Mouse (Mus musculus) heart, postnatal 0 days (tissue): Measurements from ENCODE around the gene Ccdc127. TPM values are rescaled to one million over a fixed set of nuclear protein-coding genes. Genes with fewer than 3 reads are reported as not detected.

Experiments
- ATAC-seq: fragments of 200-750 bp; cut with Nextera tagmentation; 2 replicates; pipeline ENCODE4 v1.8.0; 2017; ENCODE audit warnings: low read depth, moderate number of reproducible peaks, moderate library complexity; ENCODE audit not compliant: insufficient read depth
- DNase-seq: peaks from one replicate; pipeline ENCODE4 v3.0.0-alpha.2; 2016; ENCODE audit warnings: low spot score
- H3K27ac ChIP-seq: fragments of 300-500 bp; sonication (generic); 2 replicates; pipeline ENCODE4 v1.5.1; 2014; ENCODE audit warnings: low read depth, mild to moderate bottlenecking
- H3K27me3 ChIP-seq: fragments of 300-500 bp; sonication (generic); 2 replicates; pipeline ENCODE4 v1.6.1; 2014; ENCODE audit warnings: low read length, mixed read lengths; ENCODE audit not compliant: control insufficient read depth, insufficient read depth
- H3K36me3 ChIP-seq: fragments of 300-500 bp; sonication (generic); replicated peaks from 2 replicates; pipeline ENCODE4 v1.6.1; 2014; ENCODE audit warnings: low read length, mixed read lengths; ENCODE audit not compliant: control insufficient read depth, insufficient read depth
- H3K4me1 ChIP-seq: fragments of 300-500 bp; sonication (generic); 2 replicates; pipeline ENCODE4 v1.6.1; 2014; ENCODE audit warnings: antibody characterized with exemption; ENCODE audit not compliant: control insufficient read depth, insufficient read depth
- H3K4me2 ChIP-seq: fragments of 300-500 bp; sonication (generic); 2 replicates; pipeline ENCODE4 v1.6.1; 2014; ENCODE audit warnings: low read depth, mild to moderate bottlenecking, low read length, moderate library complexity
- H3K4me3 ChIP-seq: fragments of 300-500 bp; sonication (generic); 2 replicates; pipeline ENCODE4 v1.5.1; 2014; ENCODE audit warnings: low read depth, low read length
- H3K9ac ChIP-seq: fragments of 300-500 bp; sonication (generic); replicated peaks from 2 replicates; pipeline ENCODE4 v1.6.1; 2014; ENCODE audit warnings: low read depth, low read length, mixed read lengths
- H3K9me3 ChIP-seq: fragments of 300-500 bp; sonication (generic); replicated peaks from 2 replicates; pipeline ENCODE4 v1.6.1; 2016; ENCODE audit warnings: low read length; ENCODE audit not compliant: control insufficient read depth
- CTCF ChIP-seq: IDR thresholded peaks from 2 replicates; pipeline ENCODE4 v1.5.1; 2016; ENCODE audit warnings: antibody characterized with exemption, control low read depth, low read depth
- EP300 ChIP-seq: IDR thresholded peaks from 2 replicates; pipeline ENCODE4 v1.6.1; 2016; ENCODE audit warnings: antibody characterized with exemption, low read depth
- WGBS: fragments of 180-500 bp; shearing (Covaris S2); extraction: QIAGEN DNeasy Blood & Tissue Kit; methylation state at CpG from one replicate; pipeline ENCODE4 v1.1.7; 2014; 5-methylcytosine and 5-hydroxymethylcytosine counted together
- polyA plus RNA-seq: library from polyadenylated mRNA; unstranded; fragments of >200 nt; fragmentation: Nextera tagmentation; extraction: Ambion mirVana; gene quantifications from 2 replicates; pipeline ENCODE4 v1.2.1, GENCODE M21; 2015
- total RNA-seq: library from RNA; depleted of rRNA; stranded (reverse); fragments of >200 nt; gene quantifications from 2 replicates; pipeline ENCODE4 v1.2.3, GENCODE M21; 2014; ENCODE audit warnings: low replicate concordance

Gene Ccdc127
- total and polyA plus RNA-seq, 2 experiments from 2014 or later = 7.2 to 43.5 TPM

GRCm38 (mm10) chr13:74305780-74306179 lies 44.3 kb upstream of the Ccdc127 start:
- ATAC-seq (no peak), DNase-seq (no peak)
- H3K9me3 ChIP-seq = no peaks in the 10 kb centered on the region
- H3K36me3 ChIP-seq = peaks cover 89% of the 10 kb centered on the region
- WGBS = 98% methylated on average over 1 of the region's 1 CpGs
- H3K9ac ChIP-seq = no peak overlapping the region
- no peak for TF ChIP-seq CTCF
- no peak for TF ChIP-seq EP300
- no peaks in the 10 kb centered on the region for H3K27me3 ChIP-seq
- no peak overlapping the region for H3K4me3 ChIP-seq
- no peak overlapping the region for H3K4me2 ChIP-seq
- H3K4me1 ChIP-seq = no peaks in the 10 kb centered on the region
- H3K27ac ChIP-seq = no peak overlapping the region

GRCm38 (mm10) chr13:74314616-74315015 lies 35.5 kb upstream of the Ccdc127 start:
- no peak overlapping the region for H3K4me3 ChIP-seq
- no peaks in the 10 kb centered on the region for H3K27me3 ChIP-seq
- peaks cover 12% of the 10 kb centered on the region for H3K4me1 ChIP-seq
- H3K36me3 ChIP-seq = peaks cover 38% of the 10 kb centered on the region
- no peak for TF ChIP-seq EP300
- no peak for TF ChIP-seq CTCF
- no peak overlapping the region for H3K27ac ChIP-seq
- WGBS = 94% methylated on average over 3 of the region's 3 CpGs
- H3K4me2 ChIP-seq = no peak overlapping the region
- H3K9me3 ChIP-seq = no peaks in the 10 kb centered on the region
- no peak for DNase-seq
- ATAC-seq = no peak
- no peak overlapping the region for H3K9ac ChIP-seq

GRCm38 (mm10) chr13:74316386-74316785 lies 33.7 kb upstream of the Ccdc127 start:
- Histone ChIP-seq H3K4me2 (peak overlapping the region; percentile 67), H3K9ac (peak overlapping the region; percentile 70), H3K27ac (peak overlapping the region; percentile 71; the same call in 1 of the 2 replicates), H3K4me1 (peaks cover 12% of the 10 kb centered on the region), H3K4me3 (peak overlapping the region; percentile 71), H3K9me3 (no peaks in the 10 kb centered on the region), H3K27me3 (no peaks in the 10 kb centered on the region), H3K36me3 (peaks cover 40% of the 10 kb centered on the region)
- WGBS = 24% methylated on average over 4 of the region's 4 CpGs
- DNase-seq (no peak), ATAC-seq (no peak)
- TF ChIP-seq EP300 = no peak
- no peak for TF ChIP-seq CTCF

- H3K27ac ChIP-seq = peak overlapping the region; percentile 71
- no peak for DNase-seq
- under 1% methylated on average over 15 of the region's 15 CpGs for WGBS
- no peaks in the 10 kb centered on the region for H3K9me3 ChIP-seq
- peak overlapping the region; percentile 71 for H3K4me3 ChIP-seq
- peak overlapping the region; percentile 67 for H3K4me2 ChIP-seq
- H3K27me3 ChIP-seq = no peaks in the 10 kb centered on the region
- peaks cover 12% of the 10 kb centered on the region for H3K4me1 ChIP-seq
- no peak for TF ChIP-seq EP300
- no peak for TF ChIP-seq CTCF
- ATAC-seq = no peak
- peak overlapping the region; percentile 70 for H3K9ac ChIP-seq
- peaks cover 40% of the 10 kb centered on the region for H3K36me3 ChIP-seq
These were observed 33.3 kb upstream of the Ccdc127 start for GRCm38 (mm10) chr13:74316789-74317169.

- WGBS = under 1% methylated on average over 36 of the region's 36 CpGs
- ATAC-seq = peak; percentile 99
These were observed 32.8 kb upstream of the Ccdc127 start, which contains the start of gene Pdcd6 for GRCm38 (mm10) chr13:74317170-74317849. TSS of gene Pdcd6 (minus strand) at chr13:74317580.

GRCm38 (mm10) chr13:74329321-74329720 lies 20.8 kb upstream of the Ccdc127 start:
- Histone ChIP-seq H3K9me3 (no peaks in the 10 kb centered on the region), H3K36me3 (peaks cover 79% of the 10 kb centered on the region), H3K4me1 (no peaks in the 10 kb centered on the region), H3K4me3 (no peak overlapping the region), H3K27me3 (no peaks in the 10 kb centered on the region), H3K27ac (no peak overlapping the region), H3K4me2 (no peak overlapping the region), H3K9ac (no peak overlapping the region)
- ATAC-seq (no peak), DNase-seq (no peak)
- no peak for TF ChIP-seq EP300
- TF ChIP-seq CTCF = no peak

More at GRCm38 (mm10) chr13:74317170-74317849, 32.8 kb upstream of the Ccdc127 start, which contains the start of gene Pdcd6:
- Histone ChIP-seq H3K9me3 (no peaks in the 10 kb centered on the region), H3K4me3 (peak within 1 kb of the TSS; percentile 71), H3K27me3 (no peaks in the 10 kb centered on the region), H3K27ac (peak within 1 kb of the TSS; percentile 71), H3K36me3 (peaks cover 45% of the 10 kb centered on the region), H3K4me2 (peak within 1 kb of the TSS; percentile 67), H3K4me1 (peaks cover 12% of the 10 kb centered on the region), H3K9ac (peak within 1 kb of the TSS; percentile 70)
- TF ChIP-seq CTCF (no peak), EP300 (no peak)
- peak; percentile 99 for DNase-seq
